In the genomic region with DNA sequence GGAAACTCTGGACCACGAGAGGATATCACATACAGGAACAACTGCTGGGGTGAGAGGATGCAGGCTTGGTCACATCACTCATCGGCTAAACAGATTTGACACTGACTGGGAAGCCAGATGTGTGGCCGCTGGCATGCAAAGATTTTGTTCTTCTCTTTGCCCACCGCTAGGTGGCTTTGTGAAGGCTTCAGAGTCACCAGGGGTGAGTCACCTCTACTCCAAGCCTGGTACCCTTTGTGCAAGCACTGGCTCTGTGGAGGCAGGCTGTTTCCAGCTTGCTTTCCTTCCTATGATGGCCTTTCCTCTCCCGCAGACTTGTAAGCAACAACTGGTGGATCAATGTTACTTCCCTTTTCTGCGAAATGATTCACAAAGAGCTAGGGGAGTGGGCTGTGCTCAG, we compare ENCODE assay signal across 10 mouse cellular contexts.
A peak's percentile ranks its signal among the peaks of the same experiment; 100 is the strongest.
DNase-seq lines count a peak whose midpoint lies in the region; ATAC-seq and TF ChIP-seq lines count a peak whose summit lies in the region.
"Had no signal": no experiment of that assay in that cellular context is flagged by ENCODE, and none has a peak within 500 bp of the region (broad histone marks: within the 10 kb centered on the region; RNA-seq: fewer than 3 reads in every experiment).

No protein-coding gene starts in this region.

- H3K4me2 ChIP-seq in liver, embryonic 12.5 days: no peak overlapping the region
- H3K4me2 ChIP-seq: limb, embryonic 13.5 days; neural tube, embryonic 15.5 days had no signal

- no peaks in the 10 kb centered on the region for H3K79me2 ChIP-seq in C2C12 (ENCODE audit: control insufficient read depth, insufficient read depth)

- H3K9ac ChIP-seq in liver, embryonic 12.5 days: no peak overlapping the region
- H3K9ac ChIP-seq: limb, embryonic 13.5 days; neural tube, embryonic 15.5 days had no signal

- no peaks in the 10 kb centered on the region for H3K9me3 ChIP-seq in liver, embryonic 12.5 days (replicated peaks)
- H3K9me3 ChIP-seq: limb, embryonic 13.5 days; neural tube, embryonic 15.5 days had no signal

- peaks cover 21% of the 10 kb centered on the region for H3K4me1 ChIP-seq in liver, embryonic 12.5 days

- WGBS in liver, embryonic 12.5 days (ENCODE audit: insufficient replicate concordance): 38% methylated on average over 6 of the region's 6 CpGs

- TF ChIP-seq CTCF in C2C12 (IDR thresholded peaks at IDR 0.05; ENCODE audit: control insufficient read depth, insufficient read depth, insufficient read length): no peak

- H3K36me3 ChIP-seq in C2C12 (ENCODE audit: control insufficient read depth, insufficient read depth): no peaks in the 10 kb centered on the region
- peaks cover 72% of the 10 kb centered on the region for H3K36me3 ChIP-seq in liver, embryonic 12.5 days

- no peak overlapping the region for H3K4me3 ChIP-seq in C2C12 (ENCODE audit: insufficient read depth, poor library complexity, severe bottlenecking)
- H3K4me3 ChIP-seq in liver, embryonic 12.5 days: no peak overlapping the region
- H3K4me3 ChIP-seq: limb, embryonic 13.5 days; neural tube, embryonic 15.5 days had no signal

- H3K27me3 ChIP-seq in C2C12 (ENCODE audit: control insufficient read depth, insufficient read depth, insufficient read length): no peaks in the 10 kb centered on the region
- H3K27me3 ChIP-seq in liver, embryonic 12.5 days (replicated peaks): no peaks in the 10 kb centered on the region
- H3K27me3 ChIP-seq: limb, embryonic 13.5 days; neural tube, embryonic 15.5 days had no signal

- H3ac ChIP-seq in C2C12 (ENCODE audit: control insufficient read depth, insufficient read length, low read depth): no peak overlapping the region

- no peak overlapping the region for H3K27ac ChIP-seq in liver, embryonic 12.5 days
- H3K27ac ChIP-seq: limb, embryonic 13.5 days; neural tube, embryonic 15.5 days had no signal

- ATAC-seq in liver, embryonic 12.5 days: 0 out of 2 replicates have a peak, but pooled peaks have one; percentile 28

- no peaks in the 10 kb centered on the region for H3K79me3 ChIP-seq in C2C12 (ENCODE audit: low read depth)

- DNase-seq in heart, postnatal 4 days: peak; percentile 49
- no peak for DNase-seq in heart, adult 9 months (ENCODE audit: low spot score in 2 of 2)
- DNase-seq in adrenal gland, postnatal 36 days: peak; percentile 53 to 63
- no peak for DNase-seq in gastrocnemius, postnatal 36 days
- no peak for DNase-seq in urinary bladder, postnatal 25 days (ENCODE audit: low spot score)
- no peak for DNase-seq in spleen, adult 18-20 months

- intact Hi-C loops in gastrocnemius, postnatal 36 days (cut with DNase I): no loop called here

TF ChIP-seq in C2C12, 6 proteins besides CTCF, POLR2A, EP300 and RAD21:
- TF ChIP-seq USF1 (IDR thresholded peaks at IDR 0.05; ENCODE audit: low read depth) (no peak), MYOD1 (IDR thresholded peaks at IDR 0.05; ENCODE audit: control insufficient read depth, insufficient read length, low read depth) (peak; percentile 15), MAX (IDR thresholded peaks at IDR 0.05) (no peak), FOSL1 (IDR thresholded peaks at IDR 0.05; ENCODE audit: insufficient read depth, low read length, poor library complexity, severe bottlenecking) (peak; percentile 82)

Comparison
In these comparisons a context has a peak if more than half of its experiments do, and no peak if none do; other contexts are left out.
1. DNase-seq: peak in heart, postnatal 4 days (single experiment) and adrenal gland, postnatal 36 days (2 of 2); none in heart, adult 9 months (0 of 2), gastrocnemius, postnatal 36 days (0 of 2), urinary bladder, postnatal 25 days (single experiment) and spleen, adult 18-20 months (0 of 2).